Mouse (Mus musculus) limb, embryonic 13.5 days (tissue): Measurements from ENCODE around the gene Slc25a12. TPM values are rescaled to one million over a fixed set of nuclear protein-coding genes. Genes with fewer than 3 reads are reported as not detected.
"Not testable (repeated sequence)": the region's sequence is repeated elsewhere in the genome, so short reads cannot be mapped to it uniquely, and the experiment has no call there.

Experiments used
- ATAC-seq: fragments of 200-750 bp; cut with Nextera tagmentation; 2 replicates; pipeline ENCODE4 v1.8.0; 2017; ENCODE audit warnings: low read depth, moderate number of reproducible peaks, moderate TSS enrichment; ENCODE audit not compliant: low FRiP score
- H3K27ac ChIP-seq: fragments of 300-500 bp; sonication (generic); 2 replicates; pipeline ENCODE4 v1.5.1; 2015; ENCODE audit warnings: inconsistent platforms, mild to moderate bottlenecking, moderate library complexity
- H3K27me3 ChIP-seq: fragments of 300-500 bp; sonication (generic); 2 replicates; pipeline ENCODE4 v1.6.1; 2015; ENCODE audit warnings: mild to moderate bottlenecking, inconsistent platforms
- H3K36me3 ChIP-seq: fragments of 300-500 bp; sonication (generic); 2 replicates; pipeline ENCODE4 v1.6.1; 2015; ENCODE audit warnings: inconsistent platforms, mild to moderate bottlenecking, moderate library complexity
- H3K4me1 ChIP-seq: fragments of 300-500 bp; sonication (generic); 2 replicates; pipeline ENCODE4 v1.6.1; 2015; ENCODE audit warnings: inconsistent platforms
- H3K4me2 ChIP-seq: fragments of 300-500 bp; sonication (generic); replicated peaks from 2 replicates; pipeline ENCODE4 v1.6.1; 2015; ENCODE audit warnings: inconsistent platforms, mild to moderate bottlenecking, moderate library complexity
- H3K4me3 ChIP-seq: fragments of 300-500 bp; sonication (generic); 2 replicates; pipeline ENCODE4 v1.5.1; 2015; ENCODE audit warnings: moderate library complexity, mild to moderate bottlenecking, inconsistent platforms
- H3K9ac ChIP-seq: fragments of 300-500 bp; sonication (generic); 2 replicates; pipeline ENCODE4 v1.6.1; 2015; ENCODE audit warnings: mild to moderate bottlenecking, inconsistent platforms
- H3K9me3 ChIP-seq: fragments of 300-500 bp; sonication (generic); 2 replicates; pipeline ENCODE4 v1.6.1; 2016; ENCODE audit warnings: inconsistent platforms
- WGBS: fragments of 180-500 bp; shearing (Covaris S2); methylation state at CpG from one replicate; pipeline ENCODE4 v1.1.7; 2015; 5-methylcytosine and 5-hydroxymethylcytosine counted together
- polyA plus RNA-seq: library from polyadenylated mRNA; unstranded; fragments of >200 nt; fragmentation: Nextera tagmentation; extraction: Ambion mirVana; gene quantifications from 2 replicates; pipeline ENCODE4 v1.2.1, GENCODE M21; 2015

Gene Slc25a12
- 33.3 and 36.8 TPM in 2 replicates for polyA plus RNA-seq

- H3K27ac ChIP-seq, result peak within 1 kb of the TSS; percentile 39; the same call in 1 of the 2 replicates
- no peaks in the 10 kb centered on the region for H3K9me3 ChIP-seq
- under 1% methylated on average over 57 of the region's 57 CpGs for WGBS
- peak within 1 kb of the TSS; percentile 85 for H3K4me2 ChIP-seq
- no peaks in the 10 kb centered on the region for H3K27me3 ChIP-seq
- H3K9ac ChIP-seq, result peak within 1 kb of the TSS; percentile 79
- H3K4me3 ChIP-seq, result peak within 1 kb of the TSS; percentile 79
- peak; percentile 89 for ATAC-seq
- no peaks in the 10 kb centered on the region for H3K36me3 ChIP-seq
- H3K4me1 ChIP-seq, result peaks cover 11% of the 10 kb centered on the region; the same call in 1 of the 2 replicates
These were observed at the start of gene Slc25a12 for GRCm38 (mm10) chr2:71367125-71367880. Gene Slc25a12 (minus strand): TSS chr2:71367749.

GRCm38 (mm10) chr2:71405613-71406012 lies 38.1 kb upstream of the Slc25a12 start:
- Histone ChIP-seq H3K27me3 (no peaks in the 10 kb centered on the region), H3K36me3 (peaks cover 46% of the 10 kb centered on the region), H3K4me2 (no peak overlapping the region), H3K9ac (no peak overlapping the region), H3K4me1 (no peaks in the 10 kb centered on the region), H3K27ac (no peak overlapping the region), H3K9me3 (no peaks in the 10 kb centered on the region), H3K4me3 (no peak overlapping the region)
- no peak for ATAC-seq
- 94% methylated on average over 1 of the region's 1 CpGs for WGBS

GRCm38 (mm10) chr2:71389864-71390263 lies 22.3 kb upstream of the Slc25a12 start:
- Histone ChIP-seq H3K4me1 (peaks cover 10% of the 10 kb centered on the region), H3K9me3 (no peaks in the 10 kb centered on the region), H3K9ac (peak overlapping the region; percentile 92), H3K27me3 (no peaks in the 10 kb centered on the region), H3K36me3 (peaks cover 25% of the 10 kb centered on the region), H3K4me2 (peak overlapping the region; percentile 81), H3K27ac (no peak overlapping the region), H3K4me3 (peak overlapping the region; percentile 90)
- 60% methylated on average over 9 of the region's 9 CpGs for WGBS
- ATAC-seq, result no peak

- WGBS, result under 1% methylated on average over 66 of the region's 66 CpGs
- peak within 1 kb of the TSS; percentile 81; the same call in 1 of the 2 replicates for H3K27ac ChIP-seq
- H3K9me3 ChIP-seq, result no peaks in the 10 kb centered on the region
- peaks cover 21% of the 10 kb centered on the region for H3K36me3 ChIP-seq
- peak within 1 kb of the TSS; percentile 81 for H3K4me2 ChIP-seq
- no peaks in the 10 kb centered on the region for H3K27me3 ChIP-seq
- peak within 1 kb of the TSS; percentile 92 for H3K9ac ChIP-seq
- ATAC-seq, result peak; percentile 99
- H3K4me1 ChIP-seq, result peaks cover 10% of the 10 kb centered on the region
- H3K4me3 ChIP-seq, result peak within 1 kb of the TSS; percentile 90
These were observed 21.6 kb upstream of the Slc25a12 start, which contains the start of gene Hat1 for GRCm38 (mm10) chr2:71388951-71389763. Gene Hat1 (plus strand): TSS chr2:71388958.

GRCm38 (mm10) chr2:71387766-71388165 lies 20.2 kb upstream of the Slc25a12 start:
- Histone ChIP-seq H3K4me1 (peaks cover 10% of the 10 kb centered on the region), H3K4me3 (no peak overlapping the region), H3K4me2 (no peak overlapping the region), H3K9ac (no peak overlapping the region), H3K27me3 (no peaks in the 10 kb centered on the region), H3K36me3 (peaks cover 16% of the 10 kb centered on the region), H3K27ac (no peak overlapping the region), H3K9me3 (no peaks in the 10 kb centered on the region)
- no peak for ATAC-seq
- 83% methylated on average over 6 of the region's 6 CpGs for WGBS

- Histone ChIP-seq H3K9ac (no peak overlapping the region), H3K4me2 (peak overlapping the region; percentile 17; the same call in 1 of the 2 replicates), H3K4me3 (no peak overlapping the region), H3K27me3 (no peaks in the 10 kb centered on the region), H3K4me1 (peaks cover 2% of the 10 kb centered on the region; the same call in 1 of the 2 replicates), H3K9me3 (no peaks in the 10 kb centered on the region), H3K27ac (no peak overlapping the region), H3K36me3 (no peaks in the 10 kb centered on the region)
- no peak for ATAC-seq
- 31% methylated on average over 11 of the region's 11 CpGs for WGBS
These were observed 16.3 kb upstream of the Slc25a12 start for GRCm38 (mm10) chr2:71383890-71384289.

- 77% methylated on average over 4 of the region's 4 CpGs for WGBS
- no peak for ATAC-seq
These were observed 14.4 kb upstream of the Slc25a12 start for GRCm38 (mm10) chr2:71381962-71382361.

GRCm38 (mm10) chr2:71377426-71377825 lies 9.9 kb upstream of the Slc25a12 start:
- Histone ChIP-seq H3K36me3 (no peaks in the 10 kb centered on the region), H3K9me3 (no peaks in the 10 kb centered on the region), H3K4me3 (no peak overlapping the region), H3K9ac (no peak overlapping the region), H3K27me3 (no peaks in the 10 kb centered on the region), H3K4me2 (no peak overlapping the region), H3K4me1 (no peaks in the 10 kb centered on the region), H3K27ac (no peak overlapping the region)
- 84% methylated on average over 5 of the region's 5 CpGs for WGBS
- no peak for ATAC-seq

More at GRCm38 (mm10) chr2:71381962-71382361, 14.4 kb upstream of the Slc25a12 start:
- Histone ChIP-seq H3K4me2 (no peak overlapping the region), H3K27me3 (no peaks in the 10 kb centered on the region), H3K27ac (no peak overlapping the region), H3K9ac (no peak overlapping the region), H3K4me1 (no peaks in the 10 kb centered on the region), H3K36me3 (no peaks in the 10 kb centered on the region), H3K4me3 (no peak overlapping the region), H3K9me3 (no peaks in the 10 kb centered on the region)

- Histone ChIP-seq H3K4me1 (no peaks in the 10 kb centered on the region), H3K9ac (no peak overlapping the region), H3K27me3 (no peaks in the 10 kb centered on the region), H3K36me3 (no peaks in the 10 kb centered on the region), H3K4me2 (peak overlapping the region; percentile 31), H3K4me3 (no peak overlapping the region), H3K27ac (no peak overlapping the region), H3K9me3 (no peaks in the 10 kb centered on the region)
- WGBS, result 37% methylated on average over 11 of the region's 11 CpGs
- no peak for ATAC-seq
These were observed 8.9 kb upstream of the Slc25a12 start for GRCm38 (mm10) chr2:71376433-71376906.

GRCm38 (mm10) chr2:71374275-71375155 lies 7.0 kb upstream of the Slc25a12 start:
- Histone ChIP-seq H3K4me2 (no peak overlapping the region), H3K27me3 (no peaks in the 10 kb centered on the region), H3K9me3 (no peaks in the 10 kb centered on the region), H3K9ac (no peak overlapping the region), H3K4me3 (no peak overlapping the region), H3K27ac (no peak overlapping the region), H3K4me1 (no peaks in the 10 kb centered on the region), H3K36me3 (no peaks in the 10 kb centered on the region)
- ATAC-seq, result no peak
- 60% methylated on average over 8 of the region's 8 CpGs for WGBS

GRCm38 (mm10) chr2:71372261-71372660 lies 4.7 kb upstream of the Slc25a12 start:
- ATAC-seq, H3K36me3 ChIP-seq, H3K27ac ChIP-seq, H3K27me3 ChIP-seq, H3K4me3 ChIP-seq, H3K4me2 ChIP-seq, H3K9ac ChIP-seq, H3K4me1 ChIP-seq, H3K9me3 ChIP-seq: not testable (repeated sequence)
- WGBS, result 87% methylated on average over 4 of the region's 4 CpGs
